Mouse (Mus musculus) ovary, adult 18-20 months (tissue): ENCODE measurements around the gene Relt.

Experiments
- DNase-seq: peaks from one replicate; pipeline ENCODE4 v3.0.0; 2022; ENCODE audit warnings: low spot score, mixed read lengths

Relt gene

DNA sequence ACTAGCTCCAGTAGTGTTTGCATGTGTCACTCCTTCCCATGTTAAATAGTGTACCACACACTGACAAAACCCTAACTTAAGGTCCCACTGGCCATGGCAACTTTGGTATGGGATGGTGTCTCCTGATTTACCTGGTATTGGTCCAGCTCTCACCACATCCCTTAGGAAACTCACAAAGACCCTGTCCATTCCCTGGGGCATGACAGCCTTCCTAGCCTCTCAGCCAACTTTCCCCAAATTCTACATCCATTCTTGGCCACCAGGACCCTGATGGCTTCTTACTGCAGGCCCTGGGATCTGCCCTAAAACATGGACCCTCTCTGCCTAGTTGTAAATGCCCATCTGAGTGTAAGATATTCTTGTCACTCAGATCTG, 18.2 kb downstream of the Relt start:
- no peak for DNase-seq

DNA sequence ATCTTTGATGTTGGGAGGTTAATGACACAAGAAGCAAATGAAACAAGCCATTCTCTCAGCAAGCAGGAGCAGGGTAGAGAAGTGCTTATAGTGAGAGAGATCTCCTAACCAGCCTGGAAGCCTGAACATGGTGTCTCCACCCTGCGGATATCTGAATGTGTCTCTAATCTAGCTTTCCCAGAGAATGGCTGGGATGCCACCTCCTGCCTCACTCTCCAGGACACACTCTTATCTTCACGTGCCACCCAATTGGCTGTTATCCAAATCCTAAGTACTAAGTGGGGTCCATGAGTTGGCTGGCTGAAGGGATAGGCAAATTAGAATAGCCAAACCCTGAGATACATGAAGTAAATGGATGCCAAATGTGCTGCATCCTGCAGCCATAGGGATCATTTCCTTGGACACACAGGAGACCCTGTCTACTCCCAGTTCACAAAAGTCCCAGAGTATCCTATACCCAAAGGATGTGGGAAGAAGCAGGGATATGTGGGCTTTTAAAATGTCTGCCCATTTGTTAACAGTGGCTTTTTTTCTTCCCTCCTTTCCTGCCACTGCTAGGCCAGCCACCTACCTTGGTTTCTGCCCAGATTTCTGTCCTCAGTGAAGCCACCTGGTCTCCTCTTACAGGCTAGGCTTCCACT, 18.7 kb downstream of the Relt start:
- DNase-seq: no peak

DNA sequence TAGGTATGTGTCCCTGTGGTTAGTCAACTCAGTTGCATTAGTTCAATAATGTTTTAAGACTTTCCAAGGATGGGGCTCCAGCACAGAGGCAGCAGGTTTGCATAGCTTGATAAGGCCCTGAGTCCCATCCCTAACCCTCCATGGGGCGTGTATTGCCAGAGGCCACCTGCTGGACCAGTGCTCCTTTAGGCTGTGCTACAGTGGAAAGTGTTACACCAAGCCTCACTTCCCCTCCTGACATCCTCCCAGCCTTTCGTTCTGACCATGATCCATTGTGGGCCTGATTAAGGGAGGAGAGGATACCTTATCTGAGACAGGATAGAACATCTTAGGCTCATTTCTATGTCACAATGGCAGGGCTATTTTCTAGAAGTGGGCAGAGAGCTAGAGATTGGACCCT, 19.4 kb downstream of the Relt start:
- DNase-seq: no peak

DNA sequence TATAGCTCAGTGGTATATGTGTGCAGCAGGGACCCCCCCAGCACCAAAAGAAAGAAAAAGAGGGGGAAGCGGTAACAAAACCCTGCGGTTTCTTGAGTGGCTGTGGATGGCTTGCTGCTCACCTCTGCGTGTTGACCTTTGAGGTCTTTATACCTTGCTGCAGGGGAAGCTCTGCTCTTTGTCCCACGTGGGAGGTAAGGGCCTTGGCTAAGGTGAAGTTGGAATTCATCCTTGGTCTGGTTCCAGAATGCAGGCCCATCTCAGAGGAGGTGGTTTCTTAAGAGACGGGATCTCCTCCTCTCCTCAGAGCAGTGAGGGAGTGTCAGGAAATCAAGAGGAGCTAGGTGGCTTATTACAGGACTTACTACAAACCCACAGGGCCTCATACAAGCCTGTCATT, 21.1 kb downstream of the Relt start:
- no peak for DNase-seq

DNA sequence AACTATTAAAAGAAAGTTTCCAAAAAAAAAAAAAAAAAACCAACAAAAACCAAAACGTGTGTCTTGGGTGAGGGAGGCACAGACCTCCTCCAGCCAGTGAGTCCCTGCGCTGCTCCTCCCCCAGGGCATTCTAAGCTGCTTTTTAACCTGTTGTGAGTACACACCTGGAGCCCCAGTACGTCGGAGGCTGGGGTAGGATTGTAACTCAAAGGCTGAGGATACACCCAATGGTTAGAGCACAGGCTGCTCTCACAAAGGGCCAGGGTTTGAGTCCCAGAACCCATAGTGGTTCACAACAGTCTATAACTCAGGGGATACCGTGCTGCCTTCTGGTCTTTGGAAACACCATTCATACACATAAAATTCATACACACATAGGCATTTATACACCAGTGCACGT, 21.6 kb downstream of the Relt start:
- no peak for DNase-seq

DNA sequence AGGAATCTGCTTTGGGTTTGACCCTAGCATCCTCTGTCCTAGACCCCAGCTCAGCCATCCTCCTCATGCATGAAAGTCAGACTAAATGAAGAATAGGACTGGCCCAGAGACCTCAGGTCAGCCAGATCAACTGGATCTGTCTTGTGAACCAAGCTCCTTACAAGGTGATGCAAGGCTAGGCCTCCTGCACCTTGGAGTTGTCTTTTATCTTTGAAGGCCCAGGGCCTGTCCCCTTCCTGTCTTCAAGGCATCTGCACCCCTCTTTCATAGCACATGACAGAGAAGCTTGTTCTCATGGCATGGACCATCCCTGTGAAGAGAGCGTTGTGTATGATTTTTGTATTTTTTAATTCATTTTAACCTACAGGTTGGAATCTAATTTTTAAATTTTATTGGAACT, 22.3 kb downstream of the Relt start:
- no peak for DNase-seq

DNA sequence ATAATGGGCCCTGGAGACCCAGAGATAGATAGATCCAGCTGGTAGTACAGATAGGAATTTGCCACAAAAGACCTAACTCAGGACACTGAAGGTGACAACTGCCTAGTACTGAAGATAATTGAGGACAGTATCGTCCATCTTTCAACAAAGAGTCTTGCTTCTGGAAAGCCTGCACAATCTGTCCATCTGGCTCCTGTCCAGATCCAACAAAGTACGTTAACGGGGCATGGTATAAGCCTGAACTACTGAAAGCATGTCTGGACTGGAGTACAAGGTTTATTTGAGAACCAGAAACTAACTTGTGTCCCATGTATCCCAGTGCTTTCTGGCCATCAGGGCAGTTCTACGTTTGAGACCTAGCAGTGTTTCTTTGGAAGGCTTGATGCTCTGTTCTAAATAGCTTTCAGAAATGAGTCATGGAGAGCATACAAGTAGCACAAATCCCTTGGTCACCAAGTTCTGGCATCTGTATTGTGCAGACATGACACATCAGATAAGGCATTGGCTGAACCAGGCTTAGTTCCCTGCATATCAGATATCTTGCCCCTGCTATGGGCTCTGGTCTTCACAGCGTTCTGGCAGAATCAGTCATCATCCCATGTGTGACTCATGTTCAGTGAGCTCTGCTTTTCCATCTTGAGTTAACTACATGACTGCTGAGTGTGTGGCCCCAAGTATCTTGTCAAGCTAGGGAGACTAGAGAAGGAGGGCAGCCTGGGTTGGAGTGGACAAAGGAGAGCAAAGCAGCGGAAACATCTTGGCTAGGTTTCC, 23.4 kb downstream of the Relt start:
- no peak for DNase-seq

DNA sequence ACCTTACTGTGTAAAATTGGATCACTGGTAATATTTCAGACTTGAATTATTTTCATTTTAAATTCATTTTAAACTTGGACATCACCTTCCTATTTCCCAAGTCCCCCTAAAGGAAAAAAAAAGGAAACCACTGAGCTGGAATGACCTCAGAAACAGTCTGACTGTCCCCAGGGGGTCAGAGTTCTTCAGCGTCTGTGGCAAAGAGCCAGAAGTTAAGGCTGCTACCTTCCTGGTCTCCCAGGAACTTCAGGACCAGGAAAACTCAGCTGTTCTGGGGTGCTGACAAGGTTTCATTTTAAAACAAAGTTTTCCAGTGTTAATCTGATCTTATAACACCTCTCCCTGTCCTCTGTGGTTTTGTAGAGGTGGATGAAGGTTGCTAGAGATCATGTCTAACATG, 25.5 kb downstream of the Relt start:
- DNase-seq: no peak

DNA sequence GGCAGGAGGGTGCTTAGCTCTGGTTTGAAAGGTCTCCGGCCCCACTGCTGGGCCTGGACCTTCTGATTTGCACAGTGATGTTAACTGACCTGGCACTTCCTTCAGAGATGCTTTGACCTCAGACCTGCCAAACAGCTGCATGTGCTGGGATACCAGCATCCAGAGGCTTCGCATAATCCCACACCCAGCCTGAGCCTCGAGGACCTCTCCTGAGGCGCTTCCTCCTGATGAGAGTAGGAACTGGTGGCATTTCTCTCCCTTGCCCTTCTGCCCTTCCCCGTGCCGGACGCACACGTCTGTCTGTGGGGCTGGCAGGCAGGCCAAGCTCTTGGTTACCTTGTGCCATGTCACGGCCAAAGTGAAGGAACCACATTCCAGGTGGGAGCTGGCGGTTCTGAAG, 26.6 kb downstream of the Relt start:
- DNase-seq: no peak

DNA sequence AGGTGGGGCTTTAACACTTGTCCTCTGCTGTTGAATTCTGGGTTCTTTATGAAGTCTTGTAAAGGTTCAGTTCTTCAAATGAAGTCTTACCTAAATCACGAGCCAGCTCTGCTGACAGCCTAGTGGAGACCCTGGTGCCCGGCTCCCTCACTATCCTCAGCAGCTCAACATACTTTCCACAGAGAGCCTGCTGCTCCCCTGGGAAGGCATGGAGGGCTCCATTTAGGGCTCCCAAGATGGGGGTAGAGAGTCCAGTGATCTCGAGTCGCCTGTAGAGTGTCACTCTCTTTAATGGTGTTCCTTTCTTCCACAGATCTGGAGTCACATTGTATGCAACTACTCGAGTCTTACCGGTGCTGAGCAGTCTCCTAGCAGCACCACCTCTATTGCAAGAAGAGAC, 27.5 kb downstream of the Relt start:
- no peak for DNase-seq

DNA sequence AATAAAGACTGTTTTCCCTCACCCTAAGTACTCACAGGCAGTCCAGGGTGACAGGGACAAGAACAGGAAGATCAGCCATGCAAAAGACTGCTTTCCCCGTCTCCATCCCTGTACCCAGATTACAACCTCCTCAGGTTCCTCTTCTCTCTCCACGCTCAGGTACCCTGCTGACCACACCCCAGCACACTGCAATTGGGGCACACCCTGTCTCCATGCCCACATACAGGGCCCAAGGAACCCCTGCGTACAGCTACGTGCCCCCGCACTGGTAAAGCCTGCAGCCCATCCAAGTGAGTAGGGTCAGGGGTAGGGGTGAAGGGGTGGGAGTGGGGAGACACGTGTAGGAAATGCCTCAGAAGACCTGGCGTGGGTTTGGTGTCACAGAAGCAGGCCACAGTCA, 28.1 kb downstream of the Relt start:
- no peak for DNase-seq

DNA sequence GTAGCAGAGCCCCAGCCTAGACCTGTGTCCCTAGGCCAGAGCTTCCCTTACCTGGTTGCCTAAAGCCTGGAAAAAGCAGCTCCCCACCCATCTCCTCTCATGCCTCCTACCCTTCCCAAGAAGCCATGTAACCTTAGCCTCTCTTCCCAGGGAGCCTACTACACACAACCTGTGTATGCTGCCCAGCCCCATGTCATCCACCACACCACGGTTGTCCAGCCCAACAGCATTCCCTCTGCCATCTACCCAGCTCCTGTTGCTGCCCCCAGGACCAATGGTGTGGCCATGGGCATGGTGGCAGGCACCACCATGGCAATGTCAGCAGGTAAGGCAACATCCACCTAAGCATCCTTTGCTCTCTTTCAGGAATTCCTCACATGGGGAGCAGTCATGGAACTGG, 29.4 kb downstream of the Relt start:
- DNase-seq: no peak

DNA sequence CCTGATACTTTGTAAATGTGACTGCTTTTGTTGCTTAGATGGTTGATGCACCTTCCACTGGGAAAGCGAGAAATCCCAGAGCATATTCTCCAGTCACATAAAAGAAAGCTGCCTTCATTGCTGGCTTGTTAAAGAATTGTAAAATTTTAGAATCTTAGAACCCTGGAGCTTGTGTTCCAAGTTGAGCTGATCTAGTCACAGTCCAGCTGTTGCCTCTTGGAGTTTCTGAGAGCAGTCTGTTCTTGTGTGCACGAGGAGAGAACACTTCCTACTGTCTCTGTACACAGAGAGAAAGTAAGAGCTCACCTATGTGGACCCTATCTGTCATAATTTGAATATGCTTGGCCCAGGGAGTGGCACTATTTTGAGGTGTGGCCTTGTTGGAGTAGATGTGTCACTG, 34.7 kb downstream of the Relt start:
- DNase-seq: no peak

DNA sequence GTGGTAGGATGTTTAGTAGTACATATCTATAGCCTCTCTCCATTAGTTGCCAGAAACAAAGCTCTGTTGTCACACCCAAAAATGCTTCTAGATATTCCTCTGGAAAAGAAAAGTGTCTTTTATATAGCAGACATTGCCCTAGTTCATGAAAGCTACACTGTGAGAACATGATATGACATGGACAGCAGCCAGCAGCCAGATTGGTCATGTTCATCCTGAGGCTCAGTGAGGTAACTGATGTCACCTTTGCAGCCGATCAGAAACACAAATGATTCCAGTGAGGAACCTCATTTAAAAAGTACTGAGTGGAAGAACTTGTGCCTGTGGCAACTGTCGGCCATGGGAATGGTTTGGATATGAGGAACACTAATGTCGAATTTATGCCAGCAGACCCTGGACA, 38.6 kb downstream of the Relt start:
- no peak for DNase-seq

DNA sequence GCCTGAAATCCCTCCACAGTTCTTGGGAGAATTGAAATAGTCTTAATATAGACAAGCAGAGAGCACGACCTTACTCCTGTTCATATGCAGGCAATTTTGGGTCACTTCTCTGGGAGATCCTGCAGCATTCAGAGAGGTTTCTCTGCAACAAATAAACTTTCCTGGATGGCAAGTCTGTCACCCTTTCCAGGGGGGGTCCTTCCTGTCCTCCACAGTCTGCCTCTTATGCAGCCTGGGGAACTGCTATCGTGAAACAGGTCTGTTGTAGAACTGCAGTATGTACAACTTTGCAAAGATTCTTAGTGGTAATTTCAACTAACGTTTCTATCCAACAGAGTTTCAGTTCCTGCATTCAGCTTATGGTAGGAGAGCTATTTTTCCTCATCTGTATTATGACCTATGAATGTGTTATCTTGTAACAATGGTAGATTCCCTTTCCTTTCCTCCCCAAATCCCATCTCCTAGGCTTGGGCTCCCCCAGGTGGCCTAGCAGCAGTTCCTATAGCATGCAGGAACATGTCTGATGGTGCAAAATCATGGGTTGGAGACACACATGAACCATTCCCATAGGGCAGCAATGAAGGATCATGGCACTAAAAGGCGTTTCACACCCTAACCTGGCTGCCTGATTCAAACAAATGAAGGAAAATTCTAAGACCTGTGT, 44.7 kb downstream of the Relt start:
- no peak for DNase-seq

DNA sequence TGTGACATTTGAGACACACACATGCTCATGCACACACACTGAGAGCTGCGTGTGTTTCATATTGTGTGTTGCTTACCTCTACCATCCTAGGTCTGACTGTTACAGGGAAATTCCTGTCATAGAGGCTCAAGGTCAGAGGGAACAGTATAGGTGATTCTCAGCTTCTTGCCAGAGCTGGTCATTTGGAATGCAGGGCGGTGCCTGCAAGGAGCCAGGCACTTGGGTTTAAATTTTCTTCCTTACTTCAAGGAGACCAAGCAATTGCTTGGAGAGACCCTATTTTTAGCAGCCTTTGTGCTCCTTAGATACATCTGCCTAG, 45.8 kb downstream of the Relt start:
- no peak for DNase-seq

DNA sequence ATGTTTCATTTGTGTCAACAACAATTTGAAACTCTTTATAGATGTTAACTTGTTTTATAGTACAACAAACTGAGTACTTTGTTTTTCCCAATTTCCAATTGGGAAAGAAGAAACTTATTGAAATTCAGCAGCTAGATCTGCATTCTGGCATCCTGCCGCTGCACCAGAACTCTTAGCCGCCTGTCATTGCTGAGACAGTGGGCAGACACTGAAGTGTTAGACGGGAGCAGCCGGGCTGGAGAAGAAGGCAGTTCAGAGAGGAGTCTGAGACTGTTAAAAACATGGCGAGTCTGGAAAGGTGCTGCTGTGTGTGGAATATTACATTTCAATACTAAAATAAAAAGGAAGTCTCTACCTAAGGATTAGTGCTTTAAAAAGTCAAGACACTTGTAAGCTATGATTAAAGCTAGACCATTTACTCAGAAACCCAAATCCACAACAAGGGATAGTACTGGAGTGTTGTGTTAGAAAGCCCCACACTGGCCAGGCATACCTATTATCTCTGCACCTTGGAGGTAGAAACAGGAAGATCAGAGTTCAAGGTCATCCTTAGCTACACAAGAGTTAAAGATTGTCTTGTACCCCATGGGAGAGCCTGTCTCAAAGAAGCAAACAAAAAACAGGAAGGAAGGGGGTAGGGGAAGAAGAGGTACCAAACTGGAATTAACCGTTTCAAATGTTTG, 46.3 kb downstream of the Relt start:
- DNase-seq: no peak

DNA sequence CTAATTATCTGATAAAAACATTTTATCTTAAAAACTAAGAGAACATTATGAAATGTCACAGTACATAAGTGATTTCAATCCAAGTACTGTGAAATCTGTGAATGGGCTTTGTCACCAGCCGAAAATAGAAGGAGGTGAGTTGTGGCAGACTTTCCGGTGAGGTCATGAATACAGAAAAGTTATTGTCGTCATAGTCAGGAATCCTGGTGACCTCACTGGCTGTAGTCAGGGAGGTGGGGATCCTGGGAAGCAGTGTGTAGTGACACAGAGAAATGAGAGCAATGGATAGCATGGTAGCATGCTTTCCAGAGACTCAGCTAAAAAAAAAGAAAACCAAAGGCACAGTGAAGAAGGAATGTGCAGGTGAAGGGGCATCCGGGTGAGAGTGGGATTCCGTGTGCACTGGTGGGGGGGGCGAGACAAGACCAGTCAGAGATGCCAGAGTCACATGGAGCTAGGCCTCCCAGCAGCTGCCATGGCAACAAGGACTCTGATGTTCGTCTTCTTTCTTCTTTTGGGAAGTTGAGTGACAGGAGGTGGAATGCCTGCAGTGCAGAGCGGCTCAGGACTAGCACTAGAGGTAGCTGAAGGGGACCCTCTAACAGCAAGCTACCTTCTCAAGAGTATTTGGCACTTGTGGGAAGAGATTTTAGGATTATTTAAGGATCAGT, 47.2 kb downstream of the Relt start:
- no peak for DNase-seq

DNA sequence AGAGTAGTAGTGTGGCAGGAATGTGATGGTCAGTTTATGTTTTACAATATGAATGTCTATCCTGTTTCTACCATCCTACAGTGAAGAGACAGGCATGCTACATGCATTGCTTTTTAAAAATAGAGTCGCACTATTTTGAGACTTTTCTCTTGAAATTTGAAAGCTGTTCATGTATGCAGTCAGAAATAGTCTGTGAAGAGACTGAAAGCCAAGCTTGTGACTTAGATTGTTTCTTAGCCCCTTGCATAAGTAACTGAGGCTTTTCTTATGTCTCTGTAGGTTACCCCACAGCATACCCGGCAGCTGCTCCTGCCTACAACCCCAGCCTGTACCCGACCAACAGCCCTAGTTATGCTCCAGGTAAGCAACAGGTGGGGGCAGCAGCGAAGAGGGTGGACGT, 50.6 kb downstream of the Relt start:
- DNase-seq: no peak

DNA sequence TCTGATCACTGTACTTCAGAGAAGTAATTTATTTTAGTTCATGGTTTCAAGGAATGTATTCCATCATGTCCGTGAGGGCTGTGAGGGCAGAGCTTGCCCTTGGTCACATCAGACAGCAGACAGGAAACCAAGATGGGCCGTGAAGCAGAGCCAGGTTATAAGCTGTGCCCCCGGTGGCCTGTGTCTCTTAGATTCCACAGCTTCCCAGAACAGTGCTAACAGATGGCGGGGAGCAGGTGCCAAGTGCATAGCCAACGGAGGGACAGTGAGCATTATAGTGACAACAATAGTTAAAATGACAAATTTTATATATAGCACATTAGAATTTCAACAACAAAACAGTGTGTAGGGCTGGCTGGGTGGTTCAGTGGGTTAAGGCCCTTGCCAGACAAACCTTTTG, 51.3 kb downstream of the Relt start:
- DNase-seq: no peak

DNA sequence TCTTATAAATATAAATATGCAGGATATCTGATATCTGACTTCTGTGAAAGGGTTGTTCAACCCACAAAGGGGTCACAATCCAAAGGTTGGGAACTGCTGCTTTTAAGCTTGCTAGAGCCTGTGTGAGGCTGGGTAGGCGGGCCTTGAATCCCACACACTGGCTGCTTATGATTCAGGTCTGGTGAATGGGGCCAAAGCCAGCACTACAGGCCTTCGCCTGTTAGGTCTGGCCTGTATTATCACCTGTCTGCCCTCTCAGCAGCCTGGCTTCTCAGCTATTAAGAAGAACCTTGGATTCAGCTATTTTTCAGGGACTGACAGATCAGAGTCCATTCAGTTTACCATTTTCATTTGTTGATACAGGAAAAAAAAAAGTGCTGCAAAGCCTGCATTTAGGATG, 57.9 kb downstream of the Relt start:
- DNase-seq: no peak

DNA sequence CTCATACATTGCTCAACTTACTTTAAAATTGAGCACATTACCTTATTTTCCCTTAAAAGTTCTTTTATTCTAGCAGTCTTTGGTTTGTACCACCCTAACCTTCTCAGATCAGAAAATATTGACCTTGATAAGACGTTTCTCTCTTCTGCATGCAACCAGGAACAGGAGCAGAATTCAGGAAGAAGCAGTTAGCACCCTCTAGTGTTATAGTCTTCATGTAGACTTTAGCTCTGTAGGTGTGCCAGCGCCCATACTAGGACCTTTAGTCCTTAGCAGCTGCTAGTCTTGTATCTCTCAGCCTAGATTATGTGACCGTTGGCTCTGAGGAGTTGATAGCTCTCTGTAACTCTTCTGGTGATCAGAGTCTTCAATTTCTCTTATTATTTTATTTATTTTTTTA, 64.4 kb downstream of the Relt start:
- DNase-seq: no peak
